In the genomic region with DNA sequence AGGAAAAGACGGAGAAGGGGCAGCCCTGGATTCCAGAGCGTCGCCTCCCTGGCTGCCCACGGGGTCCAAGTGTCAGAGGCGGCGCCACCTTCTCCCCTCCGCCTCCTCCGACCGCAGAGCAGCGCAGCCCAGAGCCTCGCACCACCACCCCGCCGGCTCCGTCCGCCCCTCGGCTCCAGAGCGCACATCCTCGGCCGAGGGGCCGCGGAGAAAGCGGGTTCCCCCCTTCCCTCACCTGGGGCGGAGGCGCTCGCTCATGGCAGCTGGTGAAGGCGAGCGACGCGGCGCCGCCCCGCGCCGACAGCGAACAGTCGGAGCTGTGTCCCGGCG, we compare ENCODE assay signal across 8 mouse cellular contexts. TPM values are rescaled to one million over a fixed set of nuclear protein-coding genes. Genes with fewer than 3 reads are reported as not detected.
A peak's percentile ranks its signal among the peaks of the same experiment; 100 is the strongest.
DNase-seq lines count a peak whose midpoint lies in the region; ATAC-seq and TF ChIP-seq lines count a peak whose summit lies in the region.

No protein-coding gene starts in this region.

- intact Hi-C loops in left cerebral cortex, postnatal 4 days (cut with DNase I) = no loop called here

- peaks cover 16% of the 10 kb centered on the region for H3K4me1 ChIP-seq in lung, embryonic 14.5 days (ENCODE audit: insufficient read depth)
- H3K4me1 ChIP-seq in embryonic facial prominence, embryonic 15.5 days = peaks cover 31% of the 10 kb centered on the region
- H3K4me1 ChIP-seq in limb, embryonic 11.5 days (ENCODE audit: control insufficient read depth, insufficient read depth, low read length) = peaks cover 8% of the 10 kb centered on the region
- peaks cover 52% of the 10 kb centered on the region for H3K4me1 ChIP-seq in neural tube, embryonic 15.5 days

- H3K4me3 ChIP-seq in lung, embryonic 14.5 days (ENCODE audit: low read depth, low read length) = peak overlapping the region; percentile 93
- peak overlapping the region; percentile 96 for H3K4me3 ChIP-seq in embryonic facial prominence, embryonic 15.5 days (replicated peaks)
- peak overlapping the region; percentile 90 for H3K4me3 ChIP-seq in limb, embryonic 11.5 days (ENCODE audit: low read depth, low read length)
- peak overlapping the region; percentile 91 for H3K4me3 ChIP-seq in neural tube, embryonic 15.5 days (replicated peaks)

- peak overlapping the region; percentile 87 for H3K9ac ChIP-seq in lung, embryonic 14.5 days
- peak overlapping the region; percentile 81 for H3K9ac ChIP-seq in embryonic facial prominence, embryonic 15.5 days
- H3K9ac ChIP-seq in limb, embryonic 11.5 days (ENCODE audit: low read length) = peak overlapping the region; percentile 89
- peak overlapping the region; percentile 89 for H3K9ac ChIP-seq in neural tube, embryonic 15.5 days (replicated peaks)

- H3K27ac ChIP-seq in lung, embryonic 14.5 days (ENCODE audit: low read depth) = peak overlapping the region; percentile 97
- peak overlapping the region; percentile 97 for H3K27ac ChIP-seq in embryonic facial prominence, embryonic 15.5 days (replicated peaks)
- peak overlapping the region; percentile 97 for H3K27ac ChIP-seq in limb, embryonic 11.5 days (replicated peaks; ENCODE audit: low read depth, low read length)
- H3K27ac ChIP-seq in neural tube, embryonic 15.5 days (replicated peaks) = peak overlapping the region; percentile 93

- peak overlapping the region; percentile 70 for H3K4me2 ChIP-seq in lung, embryonic 14.5 days
- H3K4me2 ChIP-seq in embryonic facial prominence, embryonic 15.5 days (replicated peaks) = peak overlapping the region; percentile 87
- peak overlapping the region; percentile 74 for H3K4me2 ChIP-seq in limb, embryonic 11.5 days (ENCODE audit: low read depth, severe bottlenecking)
- H3K4me2 ChIP-seq in neural tube, embryonic 15.5 days = peak overlapping the region; percentile 90

- H3K9me3 ChIP-seq in lung, embryonic 14.5 days (ENCODE audit: low read depth, low read length) = no peaks in the 10 kb centered on the region
- no peaks in the 10 kb centered on the region for H3K9me3 ChIP-seq in embryonic facial prominence, embryonic 15.5 days (replicated peaks)
- H3K9me3 ChIP-seq in limb, embryonic 11.5 days (ENCODE audit: control insufficient read depth, low read length) = no peaks in the 10 kb centered on the region
- H3K9me3 ChIP-seq in neural tube, embryonic 15.5 days (replicated peaks) = no peaks in the 10 kb centered on the region

- H3K36me3 ChIP-seq in lung, embryonic 14.5 days (ENCODE audit: insufficient read depth) = peaks cover 20% of the 10 kb centered on the region
- H3K36me3 ChIP-seq in embryonic facial prominence, embryonic 15.5 days = peaks cover 11% of the 10 kb centered on the region
- peaks cover 3% of the 10 kb centered on the region for H3K36me3 ChIP-seq in limb, embryonic 11.5 days (ENCODE audit: control insufficient read depth, insufficient read depth, low read length)
- H3K36me3 ChIP-seq in neural tube, embryonic 15.5 days = peaks cover 11% of the 10 kb centered on the region

- ATAC-seq in lung, embryonic 14.5 days (ENCODE audit: insufficient read depth) = no peak; the same call in 1 of the 2 replicates
- ATAC-seq in embryonic facial prominence, embryonic 15.5 days (ENCODE audit: insufficient number of reproducible peaks, low FRiP score, low TSS enrichment, low read depth) = no peak; the same call in 1 of the 2 replicates
- ATAC-seq in limb, embryonic 11.5 days (ENCODE audit: insufficient number of reproducible peaks, low FRiP score, low TSS enrichment, low read depth) = no peak
- peak; percentile 62; the same call in 1 of the 2 replicates for ATAC-seq in neural tube, embryonic 15.5 days (ENCODE audit: low FRiP score)

- H3K27me3 ChIP-seq in lung, embryonic 14.5 days (ENCODE audit: insufficient read depth, low read length) = no peaks in the 10 kb centered on the region
- H3K27me3 ChIP-seq in embryonic facial prominence, embryonic 15.5 days = no peaks in the 10 kb centered on the region
- no peaks in the 10 kb centered on the region for H3K27me3 ChIP-seq in limb, embryonic 11.5 days (ENCODE audit: control insufficient read depth, insufficient read depth, low read length)
- no peaks in the 10 kb centered on the region for H3K27me3 ChIP-seq in neural tube, embryonic 15.5 days (replicated peaks)

- no peak for TF ChIP-seq CTCF in lung, embryonic 14.5 days (IDR thresholded peaks at IDR 0.05; ENCODE audit: low read depth)

- WGBS in lung, embryonic 14.5 days = under 1% methylated on average over 38 of the region's 38 CpGs
- 0% methylated on average over 23 of the region's 38 CpGs for WGBS in embryonic facial prominence, embryonic 15.5 days
- 0% methylated on average over 26 of the region's 38 CpGs for WGBS in limb, embryonic 11.5 days
- under 1% methylated on average over 32 of the region's 38 CpGs for WGBS in neural tube, embryonic 15.5 days

- DNase-seq in lung, embryonic 14.5 days = no peak
- no peak for DNase-seq in lung, postnatal 4 days
- DNase-seq in limb, embryonic 11.5 days (ENCODE audit: low spot score) = no peak
- no peak for DNase-seq in left cerebral cortex, postnatal 4 days
- no peak for DNase-seq in spleen, adult 12 weeks (ENCODE audit: low spot score)
- DNase-seq in frontal cortex, postnatal 25 days (ENCODE audit: low spot score in 2 of 2) = no peak

RNA-seq across cellular contexts. Expression of a gene that starts 0.4 kb away (rescaled TPM):
- polyA plus RNA-seq in lung, embryonic 14.5 days (2014; fragmentation: Nextera tagmentation; extraction: Ambion mirVana) = 46.6 and 52.0 TPM in 2 replicates
- polyA plus RNA-seq in embryonic facial prominence, embryonic 15.5 days (2015; fragmentation: Nextera tagmentation; extraction: Ambion mirVana) = 48.6 and 49.5 TPM in 2 replicates
- 53.0 and 54.2 TPM in 2 replicates for polyA plus RNA-seq in limb, embryonic 11.5 days (2014; fragmentation: Nextera tagmentation; extraction: Ambion mirVana)
- polyA plus RNA-seq in neural tube, embryonic 15.5 days (2015; fragmentation: Nextera tagmentation; extraction: Ambion mirVana) = 37.8 and 40.1 TPM in 2 replicates
- total RNA-seq in left cerebral cortex, postnatal 4 days (2021) = 10 to 100 TPM; 28.1 to 29.3 TPM

RNA-seq across cellular contexts. Expression of a gene that starts 0.6 kb away (rescaled TPM):
- polyA plus RNA-seq in lung, embryonic 14.5 days (2014; fragmentation: Nextera tagmentation; extraction: Ambion mirVana) = 20.9 and 22.9 TPM in 2 replicates
- polyA plus RNA-seq in embryonic facial prominence, embryonic 15.5 days (2015; fragmentation: Nextera tagmentation; extraction: Ambion mirVana) = 19.2 and 19.6 TPM in 2 replicates
- 24.0 and 26.1 TPM in 2 replicates for polyA plus RNA-seq in limb, embryonic 11.5 days (2014; fragmentation: Nextera tagmentation; extraction: Ambion mirVana)
- 21.6 and 21.8 TPM in 2 replicates for polyA plus RNA-seq in neural tube, embryonic 15.5 days (2015; fragmentation: Nextera tagmentation; extraction: Ambion mirVana)
- 10 to 100 TPM; 19.2 to 19.4 TPM for total RNA-seq in left cerebral cortex, postnatal 4 days (2021)

RNA-seq across cellular contexts. Expression of a gene that starts 26.2 kb away (rescaled TPM):
- 0.35 and 0.59 TPM in 2 replicates for polyA plus RNA-seq in lung, embryonic 14.5 days (2014; fragmentation: Nextera tagmentation; extraction: Ambion mirVana)
- 1.6 and 2.1 TPM in 2 replicates for polyA plus RNA-seq in embryonic facial prominence, embryonic 15.5 days (2015; fragmentation: Nextera tagmentation; extraction: Ambion mirVana)
- polyA plus RNA-seq in limb, embryonic 11.5 days (2014; fragmentation: Nextera tagmentation; extraction: Ambion mirVana) = 0.51 and 0.54 TPM in 2 replicates
- polyA plus RNA-seq in neural tube, embryonic 15.5 days (2015; fragmentation: Nextera tagmentation; extraction: Ambion mirVana) = 0.27 and 10.0 TPM in 2 replicates
- total RNA-seq in left cerebral cortex, postnatal 4 days (2021) = not detected

RNA-seq across cellular contexts. Expression of a gene that starts 33.7 kb away (rescaled TPM):
- polyA plus RNA-seq in lung, embryonic 14.5 days (2014; fragmentation: Nextera tagmentation; extraction: Ambion mirVana) = 19.6 and 21.8 TPM in 2 replicates
- 26.9 and 27.0 TPM in 2 replicates for polyA plus RNA-seq in embryonic facial prominence, embryonic 15.5 days (2015; fragmentation: Nextera tagmentation; extraction: Ambion mirVana)
- polyA plus RNA-seq in limb, embryonic 11.5 days (2014; fragmentation: Nextera tagmentation; extraction: Ambion mirVana) = 12.2 and 14.9 TPM in 2 replicates
- 27.7 and 30.4 TPM in 2 replicates for polyA plus RNA-seq in neural tube, embryonic 15.5 days (2015; fragmentation: Nextera tagmentation; extraction: Ambion mirVana)
- total RNA-seq in left cerebral cortex, postnatal 4 days (2021) = 10 to 100 TPM; 23.5 to 26.1 TPM

RNA-seq across cellular contexts. Expression of a gene that starts 34.6 kb away (rescaled TPM):
- 28.4 and 28.8 TPM in 2 replicates for polyA plus RNA-seq in lung, embryonic 14.5 days (2014; fragmentation: Nextera tagmentation; extraction: Ambion mirVana)
- 26.7 and 27.6 TPM in 2 replicates for polyA plus RNA-seq in embryonic facial prominence, embryonic 15.5 days (2015; fragmentation: Nextera tagmentation; extraction: Ambion mirVana)
- 29.3 and 30.6 TPM in 2 replicates for polyA plus RNA-seq in limb, embryonic 11.5 days (2014; fragmentation: Nextera tagmentation; extraction: Ambion mirVana)
- 31.1 and 35.1 TPM in 2 replicates for polyA plus RNA-seq in neural tube, embryonic 15.5 days (2015; fragmentation: Nextera tagmentation; extraction: Ambion mirVana)
- 10 to 100 TPM; 36.2 to 36.4 TPM for total RNA-seq in left cerebral cortex, postnatal 4 days (2021)
